Mouse (Mus musculus) urinary bladder, adult 2 months (tissue): ENCODE measurements around the gene Dbx2. TPM values are rescaled to one million over a fixed set of nuclear protein-coding genes. Genes with fewer than 3 reads are reported as not detected.

Experiments used
- DNase-seq: peaks from one replicate; pipeline ENCODE4 v3.0.0; 2022; ENCODE audit warnings: low spot score
- polyA plus RNA-seq: library from polyadenylated mRNA; depleted of rRNA; stranded (reverse); fragments of >200 nt; gene quantifications from 2 replicates; pipeline ENCODE4 v1.2.3, GENCODE M21; 2012; rRNA removed

Dbx2 gene
- polyA plus RNA-seq, 1 experiment: 0.11 TPM

DNA sequence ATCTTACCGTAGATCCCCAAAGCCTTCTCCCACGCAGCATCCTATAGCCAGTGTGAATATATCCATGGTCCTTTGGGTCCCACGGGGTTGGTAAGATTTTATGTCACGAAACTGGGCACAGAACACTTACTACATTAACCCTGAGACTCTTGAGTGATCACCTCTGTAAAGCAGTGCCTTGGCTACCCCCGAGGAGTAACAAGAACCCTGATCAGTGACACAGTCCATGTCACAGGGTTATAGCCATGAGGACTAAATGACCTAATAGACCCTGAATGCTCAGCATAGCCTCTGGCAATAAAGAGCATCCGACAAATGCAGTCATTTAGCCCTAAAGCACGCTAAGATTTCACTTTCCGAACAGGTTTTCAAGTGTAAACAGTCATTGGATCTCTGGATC lies 33.0 kb downstream of the Dbx2 start:
- no peak for DNase-seq

GRCm38 (mm10) chr15:95612600-95612999 lies 43.2 kb downstream of the Dbx2 start:
- DNase-seq: no peak

DNA sequence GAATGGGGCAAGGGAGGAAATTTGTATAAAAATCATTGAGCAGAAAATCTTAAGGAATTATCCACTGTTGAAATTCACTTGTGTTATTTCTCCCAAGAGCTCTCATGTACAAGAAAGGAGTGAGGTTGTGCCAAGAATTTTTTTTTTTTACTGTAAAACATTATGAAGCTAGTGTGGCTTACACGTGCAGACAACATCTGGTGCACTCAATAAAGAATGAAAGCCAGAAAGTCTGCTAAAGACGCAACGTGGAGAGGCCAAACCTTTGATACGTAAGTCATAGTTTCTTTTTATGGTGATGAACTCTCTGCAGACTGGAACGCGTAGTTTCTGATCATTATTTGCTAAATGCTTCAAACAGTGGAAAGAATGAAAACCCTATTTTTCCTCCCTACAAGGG lies 54.6 kb downstream of the Dbx2 start:
- no peak for DNase-seq

- DNase-seq: no peak
These were observed 57.1 kb downstream of the Dbx2 start for GRCm38 (mm10) chr15:95598630-95599029.

GRCm38 (mm10) chr15:95586906-95587305 lies 68.9 kb downstream of the Dbx2 start:
- no peak for DNase-seq

DNA sequence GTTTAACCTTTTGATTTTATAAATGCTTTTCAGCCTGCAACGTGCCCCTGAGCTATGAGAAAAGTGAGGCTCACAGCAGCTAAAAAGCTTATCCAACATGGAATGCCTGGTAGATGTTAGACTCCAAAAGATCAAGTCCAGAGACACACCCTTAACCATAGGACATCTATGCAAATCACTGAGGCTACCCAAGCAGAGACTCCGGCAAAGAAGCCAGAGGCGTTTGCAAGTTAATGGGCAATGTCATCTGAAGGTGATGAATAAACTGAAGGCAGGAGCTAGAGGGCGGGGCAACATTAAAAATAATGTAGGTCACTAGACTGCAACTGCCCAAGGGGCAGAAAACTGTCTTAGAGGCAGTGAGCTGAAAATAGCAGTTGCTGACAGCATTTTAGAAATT lies 70.9 kb downstream of the Dbx2 start:
- DNase-seq: no peak

DNA sequence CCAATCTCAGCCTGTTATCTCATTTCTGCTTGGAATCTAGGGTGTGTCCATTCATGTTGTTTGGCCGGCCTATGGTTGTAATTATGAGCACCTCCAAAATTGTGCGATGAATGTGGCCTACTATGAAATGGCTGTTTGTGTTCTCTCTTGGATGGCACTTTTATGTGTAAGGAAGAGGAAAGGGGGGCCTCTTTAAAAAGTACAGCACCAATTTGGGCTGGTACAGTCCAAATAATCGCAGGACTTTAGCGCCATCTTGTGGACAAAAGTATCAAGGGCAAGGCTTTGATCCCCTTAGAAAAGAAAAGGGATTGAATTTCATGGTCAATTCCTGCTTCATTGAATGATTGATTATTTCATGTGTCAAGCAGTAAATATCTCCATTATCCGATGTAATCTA lies 81.1 kb downstream of the Dbx2 start:
- no peak for DNase-seq

Other genes with a start within 250 kb of the Dbx2 start
- 2.3 and 2.4 TPM in 2 replicates for gene Nell2, start 127.4 kb downstream of the Dbx2 start, polyA plus RNA-seq
- gene Ano6, start 134.9 kb upstream of the Dbx2 start, polyA plus RNA-seq: 53.9 and 66.4 TPM in 2 replicates